Mouse (Mus musculus): Measurements from ENCODE around the gene Wdr74. TPM values are rescaled to one million over a fixed set of nuclear protein-coding genes. Genes with fewer than 3 reads are reported as not detected.
A peak's percentile ranks its signal among the peaks of the same experiment; 100 is the strongest.

Gene Wdr74
- polyA plus RNA-seq, 1 experiment, result 28.2 TPM

DNA sequence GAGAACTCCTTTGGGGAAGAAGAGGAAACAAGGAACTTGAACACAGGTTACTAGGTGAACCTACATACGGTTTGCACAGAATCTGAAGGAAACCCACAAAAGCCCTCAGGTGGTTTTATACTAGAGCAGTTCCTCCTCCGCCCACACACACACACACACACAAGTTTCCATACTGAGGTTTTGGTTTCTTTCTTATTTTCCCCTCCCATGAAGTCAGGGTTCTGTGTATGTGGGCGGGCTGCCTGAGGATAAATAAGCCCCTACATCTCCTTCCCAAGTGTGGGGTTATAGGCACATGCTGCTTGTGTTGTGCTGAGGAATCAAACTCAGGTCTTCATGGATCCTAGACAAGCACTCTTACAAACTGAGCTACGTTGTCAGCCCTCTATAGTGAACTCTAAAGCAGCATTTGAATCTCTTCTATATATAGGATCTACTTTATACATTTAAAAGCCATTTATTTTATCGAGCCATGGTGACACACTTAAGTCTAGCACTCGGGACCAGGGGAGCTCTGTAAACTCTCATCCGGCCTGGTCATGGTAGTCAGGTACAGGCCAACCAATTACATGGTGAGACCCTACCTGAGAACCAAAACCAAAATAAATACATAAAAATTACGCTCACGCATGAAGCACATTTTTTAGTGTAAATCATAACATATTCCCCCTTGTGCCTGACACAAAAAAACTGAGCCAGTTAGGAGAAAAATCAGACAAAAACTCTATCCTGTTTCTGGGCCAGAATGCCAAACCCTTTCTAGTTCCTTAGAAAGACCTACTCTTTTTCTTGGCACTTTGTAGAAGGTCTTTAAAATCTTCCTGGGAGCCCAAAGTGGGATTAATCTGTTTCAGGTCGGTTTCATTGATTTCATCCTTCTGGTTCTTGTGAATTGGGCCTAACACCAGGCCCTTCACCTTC lies 23.4 kb upstream of the Wdr74 start:
- no peak for DNase-seq
- H3K4me3 ChIP-seq (ENCODE audit: insufficient read depth, low read depth, low read length), result peak overlapping the region; percentile 81
- WGBS, result 32% methylated on average over 10 of the region's 10 CpGs
- peaks cover 9% of the 10 kb centered on the region; the same call in 1 of the 2 replicates for H3K4me1 ChIP-seq (ENCODE audit: control insufficient read depth, insufficient read depth, low read length)
- peaks cover 4% of the 10 kb centered on the region for H3K36me3 ChIP-seq (ENCODE audit: control insufficient read depth, insufficient read depth, low read length)
- TF ChIP-seq POLR2A (IDR thresholded peaks at IDR 0.05; ENCODE audit: low read depth, low read length) (no peak), CTCF (conservative IDR thresholded peaks at IDR 0.05; ENCODE audit: insufficient read depth, insufficient read length, low read depth, low read length) (no peak)
- H3K27me3 ChIP-seq (replicated peaks; ENCODE audit: control insufficient read depth, insufficient read depth, low read length), result no peaks in the 10 kb centered on the region
- peak overlapping the region; percentile 83 for H3K27ac ChIP-seq (ENCODE audit: insufficient read depth, low read depth, low read length)

DNA sequence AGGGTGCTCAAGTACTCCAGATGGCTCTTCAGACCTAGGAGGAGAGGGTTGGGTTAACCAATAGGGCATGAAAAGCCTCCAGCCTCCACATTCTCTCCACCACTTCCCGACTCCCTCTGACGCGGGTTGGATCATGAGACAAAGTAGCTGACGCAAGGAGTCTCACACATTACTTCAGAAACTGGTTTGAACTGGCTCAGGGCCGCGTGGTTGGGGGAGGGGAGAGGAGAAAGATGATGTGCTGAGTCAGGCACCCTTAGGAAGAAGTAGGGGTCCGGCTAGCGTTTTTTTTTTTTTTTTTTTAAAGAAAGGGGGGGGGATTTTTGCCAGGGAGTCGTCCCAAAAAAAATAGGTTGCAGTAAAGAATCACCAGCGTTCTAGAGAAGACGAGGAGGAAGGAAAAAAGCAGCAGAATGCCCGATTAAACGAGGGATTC lies 22.7 kb upstream of the Wdr74 start:
- WGBS, result under 1% methylated on average over 13 of the region's 13 CpGs

DNA sequence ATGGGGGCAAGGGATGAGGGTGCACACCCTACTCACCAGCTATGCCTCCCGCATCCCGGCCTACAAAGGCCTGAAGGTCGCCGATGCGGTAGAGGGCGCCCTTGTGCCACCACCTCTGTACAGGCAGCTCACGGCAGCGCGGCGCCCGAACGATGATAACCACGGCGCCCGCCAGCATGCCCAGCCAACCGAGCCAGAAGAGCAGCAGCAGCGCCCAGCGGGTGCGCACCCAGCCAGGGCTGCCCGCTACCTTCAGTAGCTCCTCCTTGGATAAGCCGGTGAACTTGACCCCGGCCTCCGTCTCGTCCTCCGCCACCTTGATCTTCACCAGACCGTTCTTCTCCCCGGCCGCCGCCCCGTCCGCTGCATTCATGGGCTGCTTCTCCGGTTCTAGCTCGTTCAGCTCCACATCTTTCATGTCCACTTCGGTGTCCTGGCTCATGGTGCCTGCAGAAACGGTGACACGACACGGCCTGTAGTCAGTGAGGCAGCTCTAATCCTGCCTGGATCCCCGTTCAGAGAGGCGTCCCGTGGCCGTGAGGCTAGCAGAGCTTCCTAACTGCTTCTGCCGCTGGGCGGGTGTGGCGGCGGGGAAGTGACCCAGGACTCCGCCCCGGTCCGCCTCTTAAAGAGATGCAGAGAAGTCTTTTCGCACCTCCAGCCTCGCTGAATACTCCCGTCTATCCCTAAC lies 22.2 kb upstream of the Wdr74 start:
- DNase-seq, result peak; percentile 96
- H3K36me3 ChIP-seq (ENCODE audit: control insufficient read depth, insufficient read depth, low read length), result peaks cover 3% of the 10 kb centered on the region; the same call in 1 of the 2 replicates
- TF ChIP-seq POLR2A (IDR thresholded peaks at IDR 0.05; ENCODE audit: low read depth, low read length) (peak; percentile 99), CTCF (conservative IDR thresholded peaks at IDR 0.05; ENCODE audit: insufficient read depth, insufficient read length, low read depth, low read length) (peak; percentile 72)
- under 1% methylated on average over 51 of the region's 51 CpGs for WGBS
- peak overlapping the region; percentile 83 for H3K27ac ChIP-seq (ENCODE audit: insufficient read depth, low read depth, low read length)
- H3K27me3 ChIP-seq (replicated peaks; ENCODE audit: control insufficient read depth, insufficient read depth, low read length), result no peaks in the 10 kb centered on the region
- peaks cover 9% of the 10 kb centered on the region; the same call in 1 of the 2 replicates for H3K4me1 ChIP-seq (ENCODE audit: control insufficient read depth, insufficient read depth, low read length)
- peak overlapping the region; percentile 81 for H3K4me3 ChIP-seq (ENCODE audit: insufficient read depth, low read depth, low read length)

More for the DNA sequence above, 22.7 kb upstream of the Wdr74 start:
- H3K27ac ChIP-seq (ENCODE audit: insufficient read depth, low read depth, low read length), result peak overlapping the region; percentile 83
- DNase-seq, result peak; percentile 91
- no peaks in the 10 kb centered on the region for H3K27me3 ChIP-seq (replicated peaks; ENCODE audit: control insufficient read depth, insufficient read depth, low read length)
- H3K4me1 ChIP-seq (ENCODE audit: control insufficient read depth, insufficient read depth, low read length), result peaks cover 9% of the 10 kb centered on the region; the same call in 1 of the 2 replicates
- peak overlapping the region; percentile 81 for H3K4me3 ChIP-seq (ENCODE audit: insufficient read depth, low read depth, low read length)
- TF ChIP-seq POLR2A (IDR thresholded peaks at IDR 0.05; ENCODE audit: low read depth, low read length), result no peak
- TF ChIP-seq CTCF (conservative IDR thresholded peaks at IDR 0.05; ENCODE audit: insufficient read depth, insufficient read length, low read depth, low read length), result no peak
- H3K36me3 ChIP-seq (ENCODE audit: control insufficient read depth, insufficient read depth, low read length), result peaks cover 3% of the 10 kb centered on the region

DNA sequence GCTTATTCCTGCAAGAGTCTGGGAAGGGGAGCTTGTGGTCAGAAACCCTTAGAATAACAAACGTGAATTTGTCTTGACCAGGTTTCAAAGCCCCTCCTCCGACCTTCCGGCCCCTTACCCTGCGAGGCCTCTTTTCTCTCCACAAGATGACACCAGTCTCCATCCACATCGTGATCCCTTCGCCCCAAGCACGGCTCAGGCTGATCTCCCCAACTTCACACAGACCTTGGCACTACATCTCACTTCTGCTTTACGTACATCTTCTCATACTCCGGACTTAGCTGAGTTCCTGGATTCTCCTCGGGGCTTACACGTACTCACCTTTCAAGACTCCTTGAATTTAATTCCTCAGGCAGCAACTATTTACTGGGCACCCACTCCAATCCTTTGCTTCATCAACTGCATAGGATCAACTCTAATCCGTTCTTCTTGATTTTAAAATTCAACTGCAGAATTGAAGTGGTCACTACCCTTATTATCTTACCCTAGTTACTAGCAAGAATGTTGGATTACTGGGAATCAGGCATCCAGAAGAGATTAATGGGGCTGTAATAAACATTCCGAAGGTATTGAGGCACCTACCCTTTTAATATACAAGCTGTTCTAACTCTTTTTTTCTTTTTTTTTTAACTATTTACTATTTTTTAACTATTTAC lies 21.5 kb upstream of the Wdr74 start:
- no peak for TF ChIP-seq POLR2A (IDR thresholded peaks at IDR 0.05; ENCODE audit: low read depth, low read length)
- TF ChIP-seq CTCF (conservative IDR thresholded peaks at IDR 0.05; ENCODE audit: insufficient read depth, insufficient read length, low read depth, low read length), result no peak
- peaks cover 3% of the 10 kb centered on the region; the same call in 1 of the 2 replicates for H3K36me3 ChIP-seq (ENCODE audit: control insufficient read depth, insufficient read depth, low read length)
- H3K27me3 ChIP-seq (replicated peaks; ENCODE audit: control insufficient read depth, insufficient read depth, low read length), result no peaks in the 10 kb centered on the region
- DNase-seq, result no peak
- peaks cover 9% of the 10 kb centered on the region; the same call in 1 of the 2 replicates for H3K4me1 ChIP-seq (ENCODE audit: control insufficient read depth, insufficient read depth, low read length)
- 5% methylated on average over 13 of the region's 13 CpGs for WGBS
- H3K27ac ChIP-seq (ENCODE audit: insufficient read depth, low read depth, low read length), result peak overlapping the region; percentile 83; the same call in 1 of the 2 replicates
- H3K4me3 ChIP-seq (ENCODE audit: insufficient read depth, low read depth, low read length), result peak overlapping the region; percentile 81

DNA sequence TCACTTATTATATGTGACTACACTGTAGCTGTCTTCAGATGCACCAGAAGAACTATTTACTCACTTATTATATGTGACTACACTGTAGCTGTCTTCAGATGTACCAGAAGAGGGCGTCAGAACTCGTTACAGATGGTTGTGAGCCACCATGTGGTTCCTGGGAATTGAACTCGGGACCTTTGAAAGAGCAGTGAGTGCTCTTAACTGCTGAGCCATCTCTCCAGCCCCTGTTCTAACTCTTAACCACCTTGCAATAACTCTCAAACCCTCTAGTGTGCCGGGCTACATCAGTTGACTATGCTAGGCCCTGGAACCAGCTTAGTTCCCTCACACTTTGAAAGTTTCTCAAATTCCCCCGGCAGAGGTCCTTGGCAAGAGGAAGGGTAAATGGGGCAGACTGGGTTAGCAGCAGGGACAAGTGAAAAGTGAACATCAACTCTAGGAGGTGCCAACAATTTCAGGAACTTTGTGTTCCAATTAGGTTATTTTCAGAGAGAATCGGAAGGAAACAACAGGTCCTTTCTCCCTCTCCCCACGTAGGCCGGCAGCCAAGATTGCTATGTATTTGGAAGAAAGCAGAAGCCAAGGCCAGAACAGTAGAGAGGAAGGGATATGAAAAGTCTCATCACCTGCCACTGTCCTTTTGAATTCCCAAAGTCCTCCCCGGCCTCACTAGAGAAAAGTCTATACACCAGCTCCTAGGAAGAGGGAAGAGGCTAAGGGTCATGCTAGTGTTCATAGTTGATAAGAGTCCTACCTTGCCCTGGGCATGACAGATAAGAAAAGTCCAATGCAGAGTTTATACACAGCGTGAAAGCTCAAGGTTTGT lies 20.8 kb upstream of the Wdr74 start:
- DNase-seq, result peak; percentile 65
- Histone ChIP-seq H3K27ac (ENCODE audit: insufficient read depth, low read depth, low read length) (peak overlapping the region; percentile 35; the same call in 1 of the 2 replicates), H3K27me3 (replicated peaks; ENCODE audit: control insufficient read depth, insufficient read depth, low read length) (no peaks in the 10 kb centered on the region), H3K4me3 (ENCODE audit: insufficient read depth, low read depth, low read length) (no peak overlapping the region), H3K4me1 (ENCODE audit: control insufficient read depth, insufficient read depth, low read length) (peaks cover 9% of the 10 kb centered on the region; the same call in 1 of the 2 replicates), H3K36me3 (ENCODE audit: control insufficient read depth, insufficient read depth, low read length) (peaks cover 3% of the 10 kb centered on the region; the same call in 1 of the 2 replicates)
- TF ChIP-seq POLR2A (IDR thresholded peaks at IDR 0.05; ENCODE audit: low read depth, low read length) (no peak), CTCF (conservative IDR thresholded peaks at IDR 0.05; ENCODE audit: insufficient read depth, insufficient read length, low read depth, low read length) (no peak)
- WGBS, result 64% methylated on average over 10 of the region's 10 CpGs
